Mouse (Mus musculus) intestine, embryonic 15.5 days (tissue): ENCODE measurements around the gene Atp11b. TPM values are rescaled to one million over a fixed set of nuclear protein-coding genes. Genes with fewer than 3 reads are reported as not detected.
A peak's percentile ranks its signal among the peaks of the same experiment; 100 is the strongest.

Experiments
- ATAC-seq: fragments of 200-750 bp; cut with Nextera tagmentation; 2 replicates; pipeline ENCODE4 v1.8.0; 2017; ENCODE audit warnings: moderate TSS enrichment, moderate library complexity
- H3K27ac ChIP-seq: fragments of 300-500 bp; sonication (generic); 2 replicates; pipeline ENCODE4 v1.5.1; 2015; ENCODE audit warnings: mild to moderate bottlenecking, inconsistent platforms
- H3K27me3 ChIP-seq: fragments of 300-500 bp; sonication (generic); replicated peaks from 2 replicates; pipeline ENCODE4 v1.6.1; 2015; ENCODE audit warnings: inconsistent platforms
- H3K36me3 ChIP-seq: fragments of 300-500 bp; sonication (generic); 2 replicates; pipeline ENCODE4 v1.6.1; 2015; ENCODE audit warnings: inconsistent platforms
- H3K4me1 ChIP-seq: fragments of 300-500 bp; sonication (generic); replicated peaks from 2 replicates; pipeline ENCODE4 v1.6.1; 2015; ENCODE audit warnings: inconsistent platforms
- H3K4me2 ChIP-seq: fragments of 300-500 bp; sonication (generic); replicated peaks from 2 replicates; pipeline ENCODE4 v1.6.1; 2015; ENCODE audit warnings: mild to moderate bottlenecking, inconsistent platforms
- H3K4me3 ChIP-seq: fragments of 300-500 bp; sonication (generic); replicated peaks from 2 replicates; pipeline ENCODE4 v1.5.1; 2015; ENCODE audit warnings: inconsistent platforms
- H3K9ac ChIP-seq: fragments of 300-500 bp; sonication (generic); 2 replicates; pipeline ENCODE4 v1.6.1; 2015; ENCODE audit warnings: inconsistent platforms
- H3K9me3 ChIP-seq: fragments of 300-500 bp; sonication (generic); 2 replicates; pipeline ENCODE4 v1.6.1; 2016; ENCODE audit warnings: inconsistent platforms
- WGBS: fragments of 180-500 bp; shearing (Covaris S2); methylation state at CpG from one replicate; pipeline ENCODE4 v1.1.7; 2015; 5-methylcytosine and 5-hydroxymethylcytosine counted together
- polyA plus RNA-seq: library from polyadenylated mRNA; unstranded; fragments of >200 nt; fragmentation: Nextera tagmentation; extraction: Ambion mirVana; gene quantifications from 2 replicates; pipeline ENCODE4 v1.2.1, GENCODE M21; 2015

Gene Atp11b
- polyA plus RNA-seq, 1 experiment from 2014 or later = 44.4 TPM

GRCm38 (mm10) chr3:35822036-35822435, 68.1 kb downstream of the Atp11b start:
- no peak for ATAC-seq
- Histone ChIP-seq H3K27me3 (no peaks in the 10 kb centered on the region), H3K4me2 (no peak overlapping the region), H3K4me3 (no peak overlapping the region), H3K27ac (no peak overlapping the region), H3K9me3 (no peaks in the 10 kb centered on the region), H3K4me1 (no peaks in the 10 kb centered on the region), H3K9ac (no peak overlapping the region), H3K36me3 (0 out of 2 replicates have a peak, but pooled peaks cover 5% of the 10 kb centered on the region)
- WGBS = 91% methylated on average over 3 of the region's 3 CpGs

- Histone ChIP-seq H3K4me3 (no peak overlapping the region), H3K4me1 (no peaks in the 10 kb centered on the region), H3K9me3 (no peaks in the 10 kb centered on the region), H3K36me3 (no peaks in the 10 kb centered on the region), H3K27ac (no peak overlapping the region), H3K9ac (no peak overlapping the region), H3K4me2 (no peak overlapping the region), H3K27me3 (no peaks in the 10 kb centered on the region)
- 92% methylated on average over 9 of the region's 9 CpGs for WGBS
- ATAC-seq = no peak
Observed at GRCm38 (mm10) chr3:35849326-35849725, 95.4 kb downstream of the Atp11b start.

- no peak overlapping the region for H3K9ac ChIP-seq
- H3K27me3 ChIP-seq = no peaks in the 10 kb centered on the region
- H3K36me3 ChIP-seq = no peaks in the 10 kb centered on the region
- H3K9me3 ChIP-seq = no peaks in the 10 kb centered on the region
- no peak overlapping the region for H3K4me2 ChIP-seq
- no peaks in the 10 kb centered on the region for H3K4me1 ChIP-seq
- no peak for ATAC-seq
- no peak overlapping the region for H3K27ac ChIP-seq
- no peak overlapping the region for H3K4me3 ChIP-seq
Observed at GRCm38 (mm10) chr3:35883267-35883666, 129.4 kb downstream of the Atp11b start.

GRCm38 (mm10) chr3:35889531-35889930, 135.6 kb downstream of the Atp11b start:
- H3K4me2 ChIP-seq = no peak overlapping the region

GRCm38 (mm10) chr3:35891123-35891522, 137.2 kb downstream of the Atp11b start:
- ATAC-seq = peak; percentile 55; the same call in 1 of the 2 replicates
- WGBS = 87% methylated on average over 4 of the region's 4 CpGs

More at GRCm38 (mm10) chr3:35889531-35889930, 135.6 kb downstream of the Atp11b start:
- Histone ChIP-seq H3K9ac (no peak overlapping the region), H3K36me3 (0 out of 2 replicates have a peak, but pooled peaks cover 2% of the 10 kb centered on the region), H3K27ac (no peak overlapping the region), H3K4me3 (no peak overlapping the region), H3K27me3 (no peaks in the 10 kb centered on the region), H3K4me1 (no peaks in the 10 kb centered on the region), H3K9me3 (no peaks in the 10 kb centered on the region)
- 82% methylated on average over 2 of the region's 2 CpGs for WGBS
- ATAC-seq = no peak

GRCm38 (mm10) chr3:35893156-35893555, 139.2 kb downstream of the Atp11b start:
- H3K36me3 ChIP-seq = 0 out of 2 replicates have a peak, but pooled peaks cover 2% of the 10 kb centered on the region
- no peaks in the 10 kb centered on the region for H3K27me3 ChIP-seq
- no peak for ATAC-seq
- no peak overlapping the region for H3K4me3 ChIP-seq
- no peak overlapping the region for H3K4me2 ChIP-seq
- no peak overlapping the region for H3K9ac ChIP-seq
- 66% methylated on average over 5 of the region's 5 CpGs for WGBS
- no peak overlapping the region for H3K27ac ChIP-seq
- no peaks in the 10 kb centered on the region for H3K9me3 ChIP-seq
- no peaks in the 10 kb centered on the region for H3K4me1 ChIP-seq

More at GRCm38 (mm10) chr3:35891123-35891522, 137.2 kb downstream of the Atp11b start:
- Histone ChIP-seq H3K36me3 (0 out of 2 replicates have a peak, but pooled peaks cover 2% of the 10 kb centered on the region), H3K9ac (no peak overlapping the region), H3K4me1 (no peaks in the 10 kb centered on the region), H3K27me3 (no peaks in the 10 kb centered on the region), H3K4me3 (no peak overlapping the region), H3K4me2 (no peak overlapping the region), H3K27ac (no peak overlapping the region), H3K9me3 (no peaks in the 10 kb centered on the region)

GRCm38 (mm10) chr3:35897900-35898299, 144.0 kb downstream of the Atp11b start:
- H3K9me3 ChIP-seq = no peaks in the 10 kb centered on the region
- H3K4me1 ChIP-seq = no peaks in the 10 kb centered on the region
- no peaks in the 10 kb centered on the region for H3K27me3 ChIP-seq
- no peaks in the 10 kb centered on the region; the same call in 1 of the 2 replicates for H3K36me3 ChIP-seq
- no peak for ATAC-seq
- H3K27ac ChIP-seq = no peak overlapping the region
- H3K4me2 ChIP-seq = no peak overlapping the region
- H3K4me3 ChIP-seq = no peak overlapping the region
- H3K9ac ChIP-seq = no peak overlapping the region
- 96% methylated on average over 2 of the region's 2 CpGs for WGBS

- Histone ChIP-seq H3K4me3 (no peak overlapping the region), H3K4me2 (no peak overlapping the region), H3K9ac (no peak overlapping the region), H3K4me1 (no peaks in the 10 kb centered on the region), H3K36me3 (peaks cover 4% of the 10 kb centered on the region), H3K27ac (no peak overlapping the region), H3K9me3 (no peaks in the 10 kb centered on the region), H3K27me3 (no peaks in the 10 kb centered on the region)
- ATAC-seq = no peak
- WGBS = 94% methylated on average over 3 of the region's 3 CpGs
Observed at GRCm38 (mm10) chr3:35899109-35899508, 145.2 kb downstream of the Atp11b start.

- Histone ChIP-seq H3K9me3 (no peaks in the 10 kb centered on the region), H3K36me3 (peaks cover 6% of the 10 kb centered on the region), H3K27ac (no peak overlapping the region), H3K4me1 (no peaks in the 10 kb centered on the region), H3K9ac (no peak overlapping the region), H3K4me3 (no peak overlapping the region), H3K4me2 (no peak overlapping the region), H3K27me3 (no peaks in the 10 kb centered on the region)
- 89% methylated on average over 5 of the region's 5 CpGs for WGBS
- no peak for ATAC-seq
Observed at GRCm38 (mm10) chr3:35900555-35901204, 146.8 kb downstream of the Atp11b start.

Other genes starting within 250 kb of the Atp11b start
- gene Dcun1d1, start 183.3 kb downstream of the Atp11b start, polyA plus RNA-seq = 83.6 and 105 TPM in 2 replicates
- 32.1 and 35.7 TPM in 2 replicates for gene Mccc1, start 246.6 kb downstream of the Atp11b start, polyA plus RNA-seq